Mouse (Mus musculus) ES-E14 (cell line): Measurements from ENCODE around the gene Kntc1. TPM values are rescaled to one million over a fixed set of nuclear protein-coding genes. Genes with fewer than 3 reads are reported as not detected.

Source experiments
- DNase-seq: peaks from one replicate; pipeline ENCODE4 v3.0.0-alpha.2; 2013; ENCODE audit warnings: low read depth, low spot score
- H3K27ac ChIP-seq: 2 replicates; pipeline ENCODE4 v1.5.1; 2012; ENCODE audit warnings: low read depth, mild to moderate bottlenecking, low read length, moderate library complexity, mixed read lengths; ENCODE audit not compliant: poor library complexity, insufficient read depth, severe bottlenecking
- H3K36me3 ChIP-seq: 2 replicates; pipeline ENCODE4 v1.6.1; 2012; ENCODE audit warnings: mild to moderate bottlenecking, low read length, moderate library complexity, mixed read lengths; ENCODE audit not compliant: control insufficient read depth, poor library complexity, insufficient read depth, severe bottlenecking
- H3K4me1 ChIP-seq, 2 experiments: fragments of 150-350 bp in 1 of 2; sonication (generic) in 1 of 2; 2 replicates each; pipeline ENCODE4 v1.6.1; 2012; ENCODE audit warnings: low read length in 2 of 2, mild to moderate bottlenecking in 1 of 2, mixed read lengths in 1 of 2; ENCODE audit not compliant: control insufficient read depth in 2 of 2, insufficient read depth in 2 of 2, poor library complexity in 1 of 2
- H3K4me3 ChIP-seq, 2 experiments: fragments of 150-350 bp in 1 of 2; sonication (generic) in 1 of 2; 2 replicates each; pipeline ENCODE4 v1.5.1; 2012; ENCODE audit warnings: low read length in 2 of 2, low read depth in 1 of 2, mild to moderate bottlenecking in 1 of 2, mixed read lengths in 1 of 2; ENCODE audit not compliant: insufficient read depth in 1 of 2, poor library complexity in 1 of 2, severe bottlenecking in 1 of 2
- H3K9ac ChIP-seq: 2 replicates; pipeline ENCODE4 v1.6.1; 2012; ENCODE audit warnings: low read depth, mild to moderate bottlenecking, low read length, mixed read lengths; ENCODE audit not compliant: poor library complexity, insufficient read depth, severe bottlenecking
- H3K9me3 ChIP-seq: fragments of 150-350 bp; sonication (generic); 2 replicates; pipeline ENCODE4 v1.6.1; 2012; ENCODE audit warnings: low read depth, mild to moderate bottlenecking, low read length; ENCODE audit not compliant: control insufficient read depth, insufficient read depth
- CHD2 ChIP-seq: IDR thresholded peaks from 2 replicates; pipeline ENCODE4 v1.6.1; 2014; ENCODE audit warnings: mild to moderate bottlenecking, low read depth, low read length, inconsistent platforms
- HCFC1 ChIP-seq: IDR thresholded peaks from 2 replicates; pipeline ENCODE4 v1.6.1; 2012; ENCODE audit warnings: low read length, inconsistent platforms, borderline replicate concordance; ENCODE audit not compliant: insufficient read depth
- MAFK ChIP-seq: IDR thresholded peaks from 2 replicates; pipeline ENCODE4 v1.6.1; 2014; ENCODE audit warnings: mild to moderate bottlenecking, low read depth, low read length, inconsistent platforms; ENCODE audit not compliant: insufficient read depth
- ZC3H11A ChIP-seq: IDR thresholded peaks from 2 replicates; pipeline ENCODE4 v1.6.1; 2012; ENCODE audit warnings: low read depth, mild to moderate bottlenecking, inconsistent platforms, low read length, borderline replicate concordance
- ZNF384 ChIP-seq: IDR thresholded peaks from 2 replicates; pipeline ENCODE4 v1.6.1; 2012; ENCODE audit warnings: low read depth, low read length, inconsistent platforms
- in situ Hi-C, 2 experiments: fragments of 600-800 bp; cut with MboI; formaldehyde crosslinking; loops; one replicate each; pipeline ENCODE4 v1.15.1; 2025; ENCODE audit warnings: low sequenced_read_pairs in 2 of 2, inconsistent platforms in 1 of 2; ENCODE audit not compliant: unreplicated experiment in 2 of 2
- total RNA-seq: library from RNA; depleted of rRNA; stranded (reverse); fragments of 300-350 nt; gene quantifications from 2 replicates; pipeline ENCODE4 v1.2.3, GENCODE M21; 2012

The Kntc1 gene
- total RNA-seq, 1 experiment, result 71.3 TPM

- Histone ChIP-seq H3K4me3 (no peak overlapping the region), H3K9me3 (no peaks in the 10 kb centered on the region), H3K9ac (no peak overlapping the region), H3K27ac (no peak overlapping the region), H3K4me1 (no peaks in the 10 kb centered on the region), H3K36me3 (peaks cover 56% of the 10 kb centered on the region)
- no peak for DNase-seq
- TF ChIP-seq MAFK, result no peak
- no peak for TF ChIP-seq HCFC1
- TF ChIP-seq ZC3H11A, result no peak
- TF ChIP-seq CHD2, result no peak
- no peak for TF ChIP-seq ZNF384
- in situ Hi-C loops, result no loop called here
Measured at GRCm38 (mm10) chr5:123818941-123819577, 69.5 kb downstream of the Kntc1 start.

- TF ChIP-seq ZC3H11A, result no peak
- Histone ChIP-seq H3K9me3 (no peaks in the 10 kb centered on the region), H3K27ac (no peak overlapping the region), H3K9ac (no peak overlapping the region), H3K4me3 (no peak overlapping the region), H3K4me1 (no peaks in the 10 kb centered on the region), H3K36me3 (peaks cover 45% of the 10 kb centered on the region)
- in situ Hi-C loops, result no loop called here
- no peak for DNase-seq
Measured at GRCm38 (mm10) chr5:123820501-123821263, 71.2 kb downstream of the Kntc1 start.

GRCm38 (mm10) chr5:123821264-123821571 is 71.7 kb downstream of the Kntc1 start:
- in situ Hi-C loops, result no loop called here
- Histone ChIP-seq H3K36me3 (peaks cover 44% of the 10 kb centered on the region), H3K27ac (no peak overlapping the region)

GRCm38 (mm10) chr5:123822706-123823105 is 73.2 kb downstream of the Kntc1 start:
- in situ Hi-C loops, result no loop called here
- no peak overlapping the region for H3K27ac ChIP-seq
- TF ChIP-seq CHD2 (no peak), ZC3H11A (no peak), ZNF384 (no peak), HCFC1 (no peak), MAFK (no peak)
- H3K4me1 ChIP-seq, result no peaks in the 10 kb centered on the region
- H3K9me3 ChIP-seq, result no peaks in the 10 kb centered on the region
- DNase-seq, result no peak
- H3K4me3 ChIP-seq, result no peak overlapping the region
- H3K9ac ChIP-seq, result no peak overlapping the region
- H3K36me3 ChIP-seq, result peaks cover 35% of the 10 kb centered on the region

More at GRCm38 (mm10) chr5:123821264-123821571, 71.7 kb downstream of the Kntc1 start:
- TF ChIP-seq CHD2, result no peak
- TF ChIP-seq ZC3H11A, result no peak
- no peak for TF ChIP-seq MAFK
- no peak for TF ChIP-seq ZNF384
- TF ChIP-seq HCFC1, result no peak
- H3K4me3 ChIP-seq, result no peak overlapping the region
- no peak for DNase-seq
- no peaks in the 10 kb centered on the region for H3K9me3 ChIP-seq
- no peaks in the 10 kb centered on the region for H3K4me1 ChIP-seq
- H3K9ac ChIP-seq, result no peak overlapping the region
